Mouse (Mus musculus) lung, adult 2 months (tissue): ENCODE measurements around the gene Atp13a1. TPM values are rescaled to one million over a fixed set of nuclear protein-coding genes. Genes with fewer than 3 reads are reported as not detected.

Source experiments
- DNase-seq: peaks from one replicate; pipeline ENCODE4 v3.0.0; 2022
- H3K4me1 ChIP-seq: fragments of 200-500 bp; 2 replicates; pipeline ENCODE4 v1.6.1; 2011; ENCODE audit warnings: low read length; ENCODE audit not compliant: control insufficient read depth, insufficient read depth
- H3K4me3 ChIP-seq: fragments of 200-500 bp; replicated peaks from 2 replicates; pipeline ENCODE3; 2011; ENCODE audit warnings: low read depth, mild to moderate bottlenecking, control low read depth, low read length; ENCODE audit errors: extremely low read depth
- CTCF ChIP-seq: fragments of 200-500 bp; IDR thresholded peaks from 2 replicates; pipeline ENCODE4 v1.5.1; 2011; ENCODE audit warnings: mild to moderate bottlenecking, low read length, control low read depth; ENCODE audit not compliant: insufficient read depth
- POLR2A ChIP-seq: fragments of 200-500 bp; IDR thresholded peaks from 2 replicates; pipeline ENCODE4 v1.6.1; 2011; ENCODE audit warnings: low read depth, mild to moderate bottlenecking, control low read depth, low read length, borderline replicate concordance; ENCODE audit errors: extremely low read depth
- WGBS: fragments of 180-500 bp; shearing (Covaris S2); methylation state at CpG from one replicate; pipeline ENCODE4 v1.1.7; 2018; 5-methylcytosine and 5-hydroxymethylcytosine counted together
- polyA plus RNA-seq: library from polyadenylated mRNA; depleted of rRNA; stranded (reverse); fragments of >200 nt; gene quantifications from 2 replicates; pipeline ENCODE4 v1.2.3, GENCODE M21; 2012

The Atp13a1 gene
- polyA plus RNA-seq, 1 experiment = 65.7 TPM

DNA sequence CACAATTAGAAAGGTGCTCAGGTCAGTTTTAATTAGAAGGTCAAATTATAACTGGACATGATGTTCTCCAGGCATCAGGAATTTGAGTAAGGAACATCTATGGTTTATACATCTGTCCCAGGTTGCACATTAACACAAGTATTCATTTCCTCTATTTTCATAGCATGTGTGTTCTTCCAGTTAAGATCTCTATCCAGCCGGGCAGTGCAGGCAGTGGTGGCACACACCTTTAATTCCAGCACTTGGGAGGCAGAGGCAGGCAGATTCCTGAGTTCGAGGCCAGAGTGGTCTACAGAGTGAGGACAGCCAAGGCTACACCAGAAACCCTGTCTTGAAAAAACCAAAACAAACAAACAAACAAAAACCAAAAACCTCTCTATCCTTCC lies 15.8 kb upstream of the Atp13a1 start:
- no peak for DNase-seq
- no peak overlapping the region for H3K4me3 ChIP-seq
- no peak for TF ChIP-seq POLR2A
- TF ChIP-seq CTCF = no peak
- H3K4me1 ChIP-seq = peaks cover 4% of the 10 kb centered on the region
- 45% methylated on average over 2 of the region's 2 CpGs for WGBS

DNA sequence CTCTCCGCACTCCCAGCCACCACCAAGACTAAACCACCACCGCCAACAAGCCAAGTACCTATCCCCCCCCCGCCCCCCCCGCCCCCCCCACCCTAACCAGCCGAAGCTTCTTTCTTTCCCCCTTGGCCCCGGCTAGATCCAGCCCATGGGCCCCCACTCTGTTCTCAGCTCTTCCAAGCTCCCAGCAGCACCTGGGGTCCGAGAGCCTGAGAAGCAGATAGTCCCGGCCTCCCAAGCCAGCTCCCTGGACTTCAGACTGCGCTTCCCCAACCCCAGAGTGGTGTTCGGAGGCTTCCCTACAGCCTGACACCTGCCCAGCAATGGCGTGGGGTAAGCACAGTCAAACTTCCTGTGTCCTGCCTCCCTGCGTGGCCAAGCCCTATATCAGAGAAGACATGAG lies 13.9 kb upstream of the Atp13a1 start:
- DNase-seq = no peak
- WGBS = 66% methylated on average over 10 of the region's 12 CpGs
- no peaks in the 10 kb centered on the region; the same call in 1 of the 2 replicates for H3K4me1 ChIP-seq
- H3K4me3 ChIP-seq = no peak overlapping the region
- no peak for TF ChIP-seq POLR2A
- no peak for TF ChIP-seq CTCF

DNA sequence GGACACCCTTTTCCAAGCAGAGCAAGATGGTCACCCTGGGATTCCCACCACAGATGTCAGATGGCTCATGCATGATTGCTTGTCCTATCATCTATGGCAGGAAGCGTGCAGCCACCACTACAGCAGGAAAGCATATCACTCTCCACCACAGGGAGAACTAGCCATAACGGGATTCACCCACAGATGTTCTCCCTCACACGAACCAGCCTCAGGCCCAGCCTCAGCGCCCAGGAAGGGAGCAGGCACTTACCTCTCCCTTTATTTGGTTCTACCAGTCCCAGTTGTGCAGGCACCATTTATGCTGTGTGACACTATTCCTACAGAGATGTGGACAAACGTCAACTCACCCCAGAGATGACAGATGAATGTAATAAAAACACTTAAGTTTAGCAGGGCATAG lies 1.9 kb upstream of the Atp13a1 start:
- WGBS = 89% methylated on average over 5 of the region's 5 CpGs
- no peak overlapping the region for H3K4me3 ChIP-seq
- TF ChIP-seq POLR2A (no peak), CTCF (no peak)
- DNase-seq = peak; percentile 2
- peaks cover 3% of the 10 kb centered on the region; the same call in 1 of the 2 replicates for H3K4me1 ChIP-seq

DNA sequence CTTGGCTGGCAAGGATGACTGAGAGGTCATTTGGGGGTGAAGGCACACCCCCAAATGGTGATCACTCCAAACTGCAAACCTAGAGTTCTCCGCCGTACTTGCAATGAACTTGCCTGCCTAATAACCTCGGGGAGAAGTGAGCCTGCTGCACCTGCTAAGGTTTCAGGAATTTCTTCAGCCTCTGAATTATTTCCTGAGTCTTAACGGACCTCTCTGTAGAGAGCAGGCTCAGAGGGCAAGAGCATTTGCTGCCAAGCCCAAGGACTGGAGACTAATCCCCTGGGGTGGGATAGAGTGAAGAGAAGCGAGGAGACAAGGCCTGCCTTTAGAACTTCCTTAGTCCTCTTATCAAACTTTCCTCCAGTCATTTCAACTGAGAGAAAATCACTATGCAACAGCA lies 1.2 kb upstream of the Atp13a1 start:
- TF ChIP-seq POLR2A = no peak
- TF ChIP-seq CTCF = no peak
- H3K4me3 ChIP-seq = no peak overlapping the region

DNA sequence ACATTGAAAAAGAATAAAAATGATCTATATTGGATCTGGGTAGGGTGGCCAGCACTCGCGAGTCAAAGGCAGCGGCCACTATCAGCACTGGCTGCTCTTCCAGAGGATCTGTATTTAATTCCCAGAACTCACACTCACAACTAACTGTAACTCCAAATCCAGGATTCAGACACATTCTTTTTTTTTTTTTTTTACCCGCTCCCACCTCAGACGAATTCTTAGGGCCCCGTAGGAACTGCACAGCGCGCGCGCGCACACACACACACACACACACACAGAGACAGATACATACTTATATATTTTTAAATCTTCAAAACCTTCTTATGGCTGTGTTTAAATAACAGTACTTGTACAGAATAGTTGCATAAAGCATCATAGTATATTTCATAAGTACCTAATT lies 599 bp upstream of the Atp13a1 start:
- TF ChIP-seq CTCF = no peak
- no peak for TF ChIP-seq POLR2A
- peak; percentile 4 for DNase-seq
- peaks cover 3% of the 10 kb centered on the region; the same call in 1 of the 2 replicates for H3K4me1 ChIP-seq
- 30% methylated on average over 11 of the region's 11 CpGs for WGBS
- peak overlapping the region; percentile 93 for H3K4me3 ChIP-seq

More for the DNA sequence above, 1.2 kb upstream of the Atp13a1 start:
- peak; percentile 2 for DNase-seq
- WGBS = 62% methylated on average over 5 of the region's 5 CpGs
- H3K4me1 ChIP-seq = peaks cover 3% of the 10 kb centered on the region; the same call in 1 of the 2 replicates

DNA sequence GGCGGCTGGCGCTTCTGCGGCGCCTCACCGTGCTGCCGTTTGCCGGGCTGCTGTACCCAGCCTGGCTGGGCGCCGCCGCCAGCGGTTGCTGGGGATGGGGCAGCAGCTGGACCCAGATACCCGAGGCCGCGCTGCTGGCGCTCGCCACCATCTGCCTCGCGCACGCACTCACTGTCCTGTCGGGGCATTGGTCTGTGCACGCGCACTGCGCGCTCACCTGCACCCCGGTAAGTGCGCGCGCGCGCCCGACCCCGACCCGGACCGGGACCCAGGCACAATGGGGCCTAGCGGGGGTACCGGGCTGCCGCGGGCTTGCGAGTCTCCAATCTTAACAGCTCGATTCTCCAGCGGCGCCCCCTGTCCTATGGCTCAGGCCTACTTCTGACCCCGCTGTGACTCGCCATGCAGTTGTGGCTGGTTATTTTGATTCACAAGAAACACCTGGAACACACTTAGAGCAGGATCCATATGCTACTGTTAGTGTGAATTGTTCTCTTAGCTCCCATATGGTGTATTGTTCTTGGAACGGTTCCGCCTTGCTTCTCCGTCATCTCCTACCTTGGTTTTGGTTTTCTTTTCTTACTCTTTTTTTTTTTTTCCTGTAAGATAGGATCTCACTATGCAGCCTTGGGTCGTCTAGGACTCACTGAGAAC lies 579 bp downstream of the Atp13a1 start:
- H3K4me1 ChIP-seq = peaks cover 3% of the 10 kb centered on the region; the same call in 1 of the 2 replicates
- no peak for TF ChIP-seq POLR2A
- TF ChIP-seq CTCF = no peak
- under 1% methylated on average over 48 of the region's 48 CpGs for WGBS
- DNase-seq = no peak
- H3K4me3 ChIP-seq = peak overlapping the region; percentile 93

DNA sequence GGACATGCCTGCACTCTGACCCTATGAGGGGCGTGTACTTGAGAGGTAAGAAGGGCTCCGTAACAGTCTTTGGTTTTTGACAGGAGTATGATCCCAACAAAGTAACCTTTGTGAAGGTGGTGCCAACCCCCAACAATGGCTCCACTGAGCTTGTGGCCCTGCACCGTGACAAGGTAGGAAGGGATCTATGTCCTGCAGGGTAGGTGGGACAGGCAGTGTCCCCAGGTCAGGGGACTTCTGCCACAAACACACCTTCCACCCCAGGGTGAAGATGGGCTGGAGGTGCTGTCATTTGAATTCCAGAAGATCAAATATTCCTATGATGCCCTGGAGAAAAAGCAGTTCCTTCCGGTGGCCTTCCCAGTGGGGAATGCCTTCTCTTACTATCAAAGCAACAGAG lies 2.7 kb downstream of the Atp13a1 start:
- TF ChIP-seq POLR2A = no peak
- TF ChIP-seq CTCF = no peak
- H3K4me3 ChIP-seq = no peak overlapping the region
- no peak for DNase-seq
- WGBS = 87% methylated on average over 4 of the region's 4 CpGs
- H3K4me1 ChIP-seq = peaks cover 3% of the 10 kb centered on the region; the same call in 1 of the 2 replicates

DNA sequence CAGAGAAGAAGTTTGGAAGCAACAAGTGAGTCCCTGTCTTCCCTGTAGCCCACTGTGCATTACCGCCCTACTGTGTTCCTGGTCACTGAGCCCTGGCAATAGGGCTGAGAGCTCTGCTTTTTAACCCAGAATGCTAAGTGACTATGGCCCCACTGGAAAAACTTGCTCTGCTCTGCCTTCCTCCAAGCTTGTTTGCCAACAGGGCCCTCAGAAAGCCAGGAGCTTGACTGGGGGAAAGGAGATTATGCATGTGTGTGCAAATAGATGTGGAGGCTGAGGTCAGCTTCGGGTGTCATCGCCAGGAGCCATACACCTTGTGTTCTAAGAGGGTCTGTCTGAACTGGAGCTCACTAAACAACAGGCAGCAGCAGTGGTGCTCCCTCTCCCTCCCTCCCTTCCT lies 3.1 kb downstream of the Atp13a1 start:
- no peak for DNase-seq
- Histone ChIP-seq H3K4me3 (no peak overlapping the region), H3K4me1 (peaks cover 3% of the 10 kb centered on the region; the same call in 1 of the 2 replicates)
- no peak for TF ChIP-seq POLR2A
- no peak for TF ChIP-seq CTCF
- WGBS = 87% methylated on average over 3 of the region's 3 CpGs

DNA sequence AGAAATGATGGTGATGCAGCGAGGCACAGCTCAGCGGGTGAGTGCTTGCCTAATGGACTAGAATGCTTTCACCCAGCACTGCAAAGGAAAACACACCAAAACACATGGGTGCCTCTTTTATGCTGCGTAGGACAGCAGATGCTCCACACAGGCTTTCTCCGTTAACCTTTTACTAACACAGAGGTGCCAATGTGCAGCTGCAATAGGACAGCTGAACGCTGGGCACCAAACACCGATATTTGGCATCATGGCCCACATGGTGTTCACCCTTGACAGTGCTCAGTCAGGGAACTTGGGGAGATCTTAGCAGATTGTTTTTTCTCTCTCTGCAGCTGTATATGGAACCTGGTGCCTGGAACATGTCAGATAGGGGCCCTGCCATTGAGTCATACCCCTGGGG lies 3.9 kb downstream of the Atp13a1 start:
- Histone ChIP-seq H3K4me3 (no peak overlapping the region), H3K4me1 (peaks cover 3% of the 10 kb centered on the region; the same call in 1 of the 2 replicates)
- no peak for TF ChIP-seq POLR2A
- TF ChIP-seq CTCF = no peak
- no peak for DNase-seq
- 94% methylated on average over 6 of the region's 6 CpGs for WGBS

DNA sequence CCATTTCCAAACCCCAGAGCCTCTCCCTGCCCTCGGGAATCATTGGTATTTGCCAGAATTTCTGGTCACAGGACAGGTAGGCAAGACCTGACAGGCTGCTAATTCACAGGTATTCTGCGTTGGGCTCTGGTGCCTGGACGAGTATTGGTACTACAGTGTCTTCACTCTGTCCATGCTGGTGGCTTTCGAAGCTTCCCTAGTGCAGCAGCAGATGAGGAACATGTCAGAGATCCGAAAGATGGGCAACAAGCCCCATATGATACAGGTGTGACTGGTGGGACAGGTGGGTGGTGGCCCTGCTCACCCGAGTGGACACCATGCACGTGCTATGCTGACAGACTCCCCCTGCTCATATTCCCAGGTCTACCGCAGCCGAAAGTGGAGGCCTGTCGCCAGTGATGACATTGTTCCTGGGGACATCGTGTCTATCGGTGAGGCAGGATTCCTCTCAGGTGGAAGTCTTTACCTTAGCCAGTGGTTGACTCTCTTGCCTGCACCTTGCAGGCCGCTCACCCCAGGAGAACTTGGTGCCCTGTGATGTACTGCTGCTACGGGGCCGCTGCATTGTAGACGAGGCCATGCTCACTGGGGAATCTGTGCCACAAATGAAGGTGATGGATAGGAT lies 5.9 kb downstream of the Atp13a1 start:
- 94% methylated on average over 16 of the region's 16 CpGs for WGBS
- no peak for DNase-seq
- TF ChIP-seq POLR2A (no peak), CTCF (no peak)
- H3K4me3 ChIP-seq = no peak overlapping the region
- peaks cover 3% of the 10 kb centered on the region; the same call in 1 of the 2 replicates for H3K4me1 ChIP-seq
